Mouse (Mus musculus) adrenal gland, adult 10 weeks (tissue): ENCODE measurements around the gene Astn1. TPM values are rescaled to one million over a fixed set of nuclear protein-coding genes. Genes with fewer than 3 reads are reported as not detected.

Experiments used
- polyA plus RNA-seq: library from polyadenylated mRNA; stranded (reverse); fragments of 350-450 nt; fragmentation: Illumina TruSeq; extraction: RNeasy Lipid Tissue Mini Kit (QIAGEN cat#74804); gene quantifications from one replicate; pipeline ENCODE4 v1.2.3, GENCODE M21; 2014; ENCODE audit warnings: low read depth, low replicate concordance

Gene Astn1
- 12.5 TPM for polyA plus RNA-seq

DNA sequence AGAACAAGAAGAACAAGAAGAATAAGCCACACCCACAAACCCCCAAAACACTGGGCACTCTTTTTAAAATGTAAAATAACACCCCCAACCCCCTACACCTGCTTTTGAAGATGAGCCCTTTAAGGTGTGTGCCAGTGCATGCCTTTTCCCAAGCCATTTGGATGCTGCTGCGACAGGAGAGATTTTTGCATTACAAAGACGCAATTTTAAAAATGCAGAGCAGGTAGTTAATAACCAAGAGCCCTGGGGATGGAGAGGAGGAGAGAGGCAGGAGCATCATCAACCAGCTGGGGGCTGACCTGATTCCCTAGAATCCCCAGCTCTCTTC lies at the start of gene Astn1:
Gene Astn1, plus strand, starts transcription at position 310 of the 328 bp plus-strand sequence.

DNA sequence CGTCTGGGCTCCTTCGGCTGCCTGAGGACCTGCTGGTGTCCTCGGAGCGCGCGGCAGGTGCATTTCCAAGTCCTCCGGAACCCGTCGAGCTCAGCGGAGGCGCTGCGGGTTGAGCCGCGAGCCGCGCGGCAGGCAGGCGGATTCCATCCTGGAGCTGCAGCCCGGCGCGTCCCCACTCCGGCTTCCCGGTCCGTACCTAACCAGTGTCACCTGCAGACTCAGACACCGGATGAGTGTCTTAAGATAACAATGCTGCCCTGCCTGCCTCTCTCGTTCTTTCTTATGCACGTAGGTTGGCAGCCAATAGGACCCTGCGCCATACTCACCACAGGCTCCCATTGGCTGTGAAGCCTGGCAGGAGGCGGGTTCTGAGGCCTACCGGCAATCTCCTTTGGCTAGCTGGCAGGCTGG lies 6.0 kb upstream of the Astn1 start, which contains the start of gene Brinp2:
Gene Brinp2, minus strand, starts transcription at position 276 of the 411 bp plus-strand sequence.

Other genes with a start within 250 kb of the Astn1 start
- 0.12 TPM for gene Brinp2, start 5.9 kb upstream of the Astn1 start, polyA plus RNA-seq